Mouse (Mus musculus): ENCODE measurements at regions not wholly inside any gene's neighbourhood (a gene's known extent, or its start where the extent isn't known, plus 50 kb on each side); places are given as distances from the start of the nearest gene placed in this dataset.

DNA sequence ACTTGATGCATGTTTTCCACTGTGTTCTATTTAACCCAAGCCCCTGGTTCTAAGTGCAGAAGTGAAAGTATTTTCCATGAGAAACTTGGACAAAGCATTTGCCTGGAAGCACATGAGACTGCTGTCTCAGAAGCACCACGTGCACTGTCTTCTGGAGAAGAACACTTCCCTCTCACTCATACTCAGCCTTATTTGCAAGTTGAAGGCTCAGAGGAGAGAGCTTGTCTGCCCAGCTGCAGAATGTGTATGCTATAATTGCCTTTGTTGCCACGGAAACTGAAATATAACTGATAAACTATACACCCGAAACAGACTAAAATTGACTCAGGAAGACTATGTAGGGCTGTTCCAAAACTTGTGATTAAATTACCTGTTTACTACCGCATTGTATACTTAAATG lies 3230.3 kb downstream of the 9330182O14Rik start:
- H3K9me3 ChIP-seq: no peaks in the 10 kb centered on the region
- H3K4me2 ChIP-seq (replicated peaks): no peak overlapping the region
- no peak overlapping the region for H3K9ac ChIP-seq (replicated peaks)
- no peak overlapping the region for H3K27ac ChIP-seq (replicated peaks)
- no peaks in the 10 kb centered on the region for H3K36me3 ChIP-seq
- no peaks in the 10 kb centered on the region for H3K27me3 ChIP-seq
- H3K4me3 ChIP-seq: no peak overlapping the region
- no peaks in the 10 kb centered on the region for H3K4me1 ChIP-seq
- WGBS: 71% methylated on average over 4 of the region's 4 CpGs
- ATAC-seq (replicated peaks): 0 out of 2 replicates have a peak, but pooled peaks have one; percentile 69

- Histone ChIP-seq H3K9ac (replicated peaks) (no peak overlapping the region), H3K36me3 (no peaks in the 10 kb centered on the region), H3K27me3 (no peaks in the 10 kb centered on the region), H3K9me3 (no peaks in the 10 kb centered on the region), H3K4me1 (no peaks in the 10 kb centered on the region), H3K4me3 (no peak overlapping the region), H3K27ac (replicated peaks) (no peak overlapping the region), H3K4me2 (replicated peaks) (no peak overlapping the region)
- no peak for ATAC-seq (replicated peaks)
- WGBS: 68% methylated on average over 4 of the region's 4 CpGs
Measured at GRCm38 (mm10) chr15:43373072-43373471, 3238.9 kb downstream of the 9330182O14Rik start.

GRCm38 (mm10) chr15:43382405-43382804 lies 3248.2 kb downstream of the 9330182O14Rik start:
- Histone ChIP-seq H3K4me2 (replicated peaks) (no peak overlapping the region), H3K27ac (replicated peaks) (no peak overlapping the region), H3K9ac (replicated peaks) (no peak overlapping the region), H3K4me3 (no peak overlapping the region), H3K4me1 (no peaks in the 10 kb centered on the region), H3K9me3 (no peaks in the 10 kb centered on the region), H3K36me3 (no peaks in the 10 kb centered on the region), H3K27me3 (no peaks in the 10 kb centered on the region)
- 98% methylated on average over 1 of the region's 1 CpGs for WGBS
- no peak for ATAC-seq (replicated peaks)

- no peaks in the 10 kb centered on the region for H3K4me1 ChIP-seq
- no peak overlapping the region for H3K9ac ChIP-seq (replicated peaks)
- H3K36me3 ChIP-seq: no peaks in the 10 kb centered on the region
- H3K4me2 ChIP-seq (replicated peaks): no peak overlapping the region
- no peaks in the 10 kb centered on the region for H3K9me3 ChIP-seq
- no peak overlapping the region for H3K4me3 ChIP-seq
- 70% methylated on average over 1 of the region's 1 CpGs for WGBS
- no peaks in the 10 kb centered on the region for H3K27me3 ChIP-seq
- ATAC-seq (replicated peaks): no peak
- H3K27ac ChIP-seq (replicated peaks): no peak overlapping the region
Measured at GRCm38 (mm10) chr15:43399821-43400220, 3265.7 kb downstream of the 9330182O14Rik start.

DNA sequence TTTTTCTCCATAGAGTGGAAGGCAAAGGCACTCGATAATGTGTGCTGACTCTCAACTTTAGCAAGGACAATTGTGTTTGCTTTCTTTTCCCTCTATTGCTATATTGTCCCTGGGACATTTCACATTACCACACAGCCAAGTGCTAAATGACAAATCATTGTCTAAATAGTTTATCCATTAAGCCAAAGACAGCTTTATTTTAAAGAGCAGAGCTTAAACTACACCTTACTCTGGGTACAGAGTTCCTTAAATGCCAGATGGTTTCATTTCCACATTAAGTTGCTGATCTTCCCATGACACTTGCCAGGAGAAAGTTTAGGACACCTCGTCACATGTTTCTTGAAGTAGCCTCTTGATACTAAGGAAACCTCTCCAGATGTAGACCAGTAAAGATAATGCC lies 3269.4 kb downstream of the 9330182O14Rik start:
- no peak for ATAC-seq (replicated peaks)
- no peaks in the 10 kb centered on the region for H3K27me3 ChIP-seq

More for the DNA sequence above, 3269.4 kb downstream of the 9330182O14Rik start:
- Histone ChIP-seq H3K4me3 (no peak overlapping the region), H3K36me3 (no peaks in the 10 kb centered on the region), H3K4me2 (replicated peaks) (no peak overlapping the region), H3K27ac (replicated peaks) (no peak overlapping the region), H3K4me1 (no peaks in the 10 kb centered on the region), H3K9ac (replicated peaks) (no peak overlapping the region), H3K9me3 (no peaks in the 10 kb centered on the region)
- 77% methylated on average over 2 of the region's 2 CpGs for WGBS

Data from forebrain, embryonic 15.5 days (tissue).